Mouse (Mus musculus) heart, adult 2 months (tissue): ENCODE results near the gene Cd101.

Experiments used
- CTCF ChIP-seq: fragments of 200-600 bp; IDR thresholded peaks from 2 replicates; pipeline ENCODE4 v1.8.1; 2022; ENCODE audit warnings: antibody characterized with exemption, mild to moderate bottlenecking, moderate library complexity
- EP300 ChIP-seq: fragments of 200-500 bp; IDR thresholded peaks from 2 replicates; pipeline ENCODE4 v1.6.1; 2011; ENCODE audit warnings: low read depth, low read length, control low read depth; ENCODE audit not compliant: insufficient read depth
- POLR2A ChIP-seq: fragments of 200-500 bp; IDR thresholded peaks from 2 replicates; pipeline ENCODE4 v1.6.1; 2011; ENCODE audit warnings: mild to moderate bottlenecking, low read depth, low read length, control low read depth; ENCODE audit not compliant: insufficient read depth

DNA sequence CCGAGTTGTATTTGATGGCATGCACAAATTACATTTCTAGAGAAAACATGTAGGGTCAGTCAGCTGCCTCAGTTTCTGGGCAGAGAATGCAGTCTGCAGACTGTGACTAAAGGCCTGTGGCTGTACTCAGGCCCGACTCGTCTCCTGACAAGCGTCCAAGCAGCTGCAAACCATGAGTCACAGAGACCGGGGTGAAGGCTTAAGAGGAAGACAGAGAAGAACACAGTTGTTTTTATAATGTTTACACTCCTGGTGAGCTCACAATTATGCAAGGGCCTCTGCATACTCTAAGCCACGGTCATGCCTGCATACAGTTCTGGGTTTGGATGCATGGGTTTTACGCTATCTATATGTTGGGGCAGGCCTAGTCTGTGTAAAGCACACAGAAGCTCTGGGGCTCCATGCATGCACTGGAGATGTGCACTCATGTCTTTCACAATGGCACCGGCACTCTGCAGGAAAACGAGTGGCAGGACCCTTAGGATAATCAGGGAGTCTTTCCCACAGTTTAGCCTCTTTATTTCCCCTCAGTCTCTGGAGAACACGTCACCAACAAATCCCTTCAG lies 41.0 kb upstream of the Cd101 start:
- TF ChIP-seq POLR2A (no peak), CTCF (no peak), EP300 (no peak)
